Comparison of ENCODE assay signal across 16 mouse cellular contexts in the genomic region with DNA sequence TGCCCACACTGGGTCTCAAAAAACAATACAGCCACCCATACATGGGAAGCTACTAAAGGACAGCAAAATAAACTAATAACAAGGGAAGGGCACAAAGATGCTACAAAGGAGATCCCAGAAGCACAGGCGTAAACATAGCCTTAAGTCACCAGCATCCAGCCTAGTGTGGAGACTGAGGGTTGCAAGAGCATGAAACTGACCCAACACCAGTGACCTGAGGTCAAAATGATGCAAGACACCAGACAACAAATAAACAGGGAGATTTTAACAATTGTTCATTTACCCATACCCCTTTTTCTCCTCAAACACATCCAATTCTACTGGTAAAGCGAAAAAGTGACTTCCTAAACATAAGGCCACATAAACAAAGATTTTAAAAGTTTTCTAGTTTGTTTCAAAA.
"Had no signal": no experiment of that assay in that cellular context is flagged by ENCODE, and none has a peak within 500 bp of the region (broad histone marks: within the 10 kb centered on the region; RNA-seq: fewer than 3 reads in every experiment).

No protein-coding gene starts in this region.

- H3K27me3 ChIP-seq: neural tube, embryonic 13.5 days; neural tube, embryonic 15.5 days; stomach, embryonic 15.5 days had no signal

- H3K9me3 ChIP-seq: neural tube, embryonic 13.5 days; neural tube, embryonic 15.5 days; stomach, embryonic 15.5 days had no signal

- H3K4me1 ChIP-seq: neural tube, embryonic 13.5 days; neural tube, embryonic 15.5 days; stomach, embryonic 15.5 days had no signal

- H3K4me3 ChIP-seq: neural tube, embryonic 13.5 days; neural tube, embryonic 15.5 days; stomach, embryonic 15.5 days had no signal

- DNase-seq: retina, postnatal 1 day; right cerebral cortex, adult 18-20 months; right cerebral cortex, postnatal 14 days; right cerebral cortex, postnatal 25 days; right cerebral cortex, postnatal 4 days; spleen, adult 18-20 months; thymus, adult 18-20 months; thymus, adult 2 months; thymus, postnatal 14 days; thymus, postnatal 25 days; thymus, postnatal 36 days; thymus, postnatal 4 days had no signal

- H3K4me2 ChIP-seq: neural tube, embryonic 13.5 days; neural tube, embryonic 15.5 days; stomach, embryonic 15.5 days had no signal

- H3K9ac ChIP-seq: neural tube, embryonic 13.5 days; neural tube, embryonic 15.5 days; stomach, embryonic 15.5 days had no signal

- H3K27ac ChIP-seq: neural tube, embryonic 13.5 days; neural tube, embryonic 15.5 days; stomach, embryonic 15.5 days; stomach, postnatal 0 days had no signal
